Mouse (Mus musculus) midbrain, embryonic 16.5 days (tissue): ENCODE data around the gene C3. TPM values are rescaled to one million over a fixed set of nuclear protein-coding genes. Genes with fewer than 3 reads are reported as not detected.

Experiments used
- ATAC-seq: fragments of 200-750 bp; cut with Nextera tagmentation; 2 replicates; pipeline ENCODE4 v1.8.0; 2017; ENCODE audit warnings: moderate TSS enrichment
- H3K27ac ChIP-seq: fragments of 300-500 bp; sonication (generic); 2 replicates; pipeline ENCODE4 v1.5.1; 2014; ENCODE audit warnings: mild to moderate bottlenecking, low read length, mixed read lengths
- H3K27me3 ChIP-seq: fragments of 300-500 bp; sonication (generic); 2 replicates; pipeline ENCODE4 v1.6.1; 2014; ENCODE audit warnings: low read depth, low read length, mixed read lengths; ENCODE audit not compliant: control insufficient read depth, insufficient read depth
- H3K36me3 ChIP-seq: fragments of 300-500 bp; sonication (generic); 2 replicates; pipeline ENCODE4 v1.6.1; 2014; ENCODE audit warnings: mild to moderate bottlenecking, low read length, moderate library complexity, mixed read lengths; ENCODE audit not compliant: control insufficient read depth, insufficient read depth
- H3K4me1 ChIP-seq: fragments of 300-500 bp; sonication (generic); 2 replicates; pipeline ENCODE4 v1.6.1; 2014; ENCODE audit warnings: mild to moderate bottlenecking, low read length, mixed read lengths; ENCODE audit not compliant: control insufficient read depth, insufficient read depth
- H3K4me2 ChIP-seq: fragments of 300-500 bp; sonication (generic); 2 replicates; pipeline ENCODE4 v1.6.1; 2014; ENCODE audit warnings: mild to moderate bottlenecking, low read length, mixed read lengths
- H3K4me3 ChIP-seq: fragments of 300-500 bp; sonication (generic); 2 replicates; pipeline ENCODE4 v1.5.1; 2014; ENCODE audit warnings: low read depth, mild to moderate bottlenecking, low read length, moderate library complexity, mixed read lengths
- H3K9ac ChIP-seq: fragments of 300-500 bp; sonication (generic); 2 replicates; pipeline ENCODE4 v1.6.1; 2014; ENCODE audit warnings: low read depth, low read length, mixed read lengths
- H3K9me3 ChIP-seq: fragments of 300-500 bp; sonication (generic); replicated peaks from 2 replicates; pipeline ENCODE4 v1.6.1; 2014; ENCODE audit warnings: mild to moderate bottlenecking, low read length, mixed read lengths; ENCODE audit not compliant: control insufficient read depth, poor library complexity, severe bottlenecking
- WGBS: fragments of 180-500 bp; shearing (Covaris S2); extraction: QIAGEN DNeasy Blood & Tissue Kit; methylation state at CpG from one replicate; pipeline ENCODE4 v1.1.7; 2014; 5-methylcytosine and 5-hydroxymethylcytosine counted together
- microRNA-seq: library from miRNA; unstranded; fragments of <30 nt; microRNA quantifications from one replicate; pipeline ENCODE4, GENCODE M21; 2017
- polyA plus RNA-seq: library from polyadenylated mRNA; unstranded; fragments of >200 nt; fragmentation: Nextera tagmentation; extraction: Ambion mirVana; gene quantifications from 2 replicates; pipeline ENCODE4 v1.2.1, GENCODE M21; 2015

Gene C3
- polyA plus RNA-seq, 1 experiment from 2014 or later = 2.8 TPM

DNA sequence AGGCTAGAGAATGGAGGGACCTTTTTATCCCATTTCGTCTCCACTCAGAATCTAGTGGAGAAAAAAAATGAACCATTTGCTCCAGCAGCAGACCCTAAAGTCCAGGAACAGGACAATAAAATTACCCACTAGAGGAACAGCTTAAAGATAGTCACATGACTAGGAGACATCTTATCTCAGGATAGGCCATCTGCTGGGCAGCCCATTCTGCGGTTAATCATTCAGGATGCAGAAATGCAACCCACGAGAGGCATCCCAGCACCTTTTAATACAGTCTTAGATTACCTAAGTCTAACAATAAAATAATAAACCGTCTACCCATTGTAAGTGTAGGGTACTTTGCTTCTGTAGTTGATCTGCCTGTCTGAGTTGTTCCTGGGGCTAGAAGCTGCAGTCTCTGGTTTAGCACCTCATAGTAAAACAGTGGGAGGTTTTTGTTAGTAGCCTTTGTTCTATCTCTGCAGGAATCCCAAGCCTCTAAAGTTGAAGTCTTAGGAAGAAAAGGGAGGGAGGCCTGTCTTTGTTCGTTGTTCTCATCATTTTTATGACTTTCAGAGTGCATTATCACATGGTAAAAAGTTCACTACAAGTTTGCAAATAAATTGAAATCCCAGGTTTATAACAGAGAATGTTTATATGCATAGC lies 57.2 kb downstream of the C3 start:
- H3K9ac ChIP-seq = no peak overlapping the region

DNA sequence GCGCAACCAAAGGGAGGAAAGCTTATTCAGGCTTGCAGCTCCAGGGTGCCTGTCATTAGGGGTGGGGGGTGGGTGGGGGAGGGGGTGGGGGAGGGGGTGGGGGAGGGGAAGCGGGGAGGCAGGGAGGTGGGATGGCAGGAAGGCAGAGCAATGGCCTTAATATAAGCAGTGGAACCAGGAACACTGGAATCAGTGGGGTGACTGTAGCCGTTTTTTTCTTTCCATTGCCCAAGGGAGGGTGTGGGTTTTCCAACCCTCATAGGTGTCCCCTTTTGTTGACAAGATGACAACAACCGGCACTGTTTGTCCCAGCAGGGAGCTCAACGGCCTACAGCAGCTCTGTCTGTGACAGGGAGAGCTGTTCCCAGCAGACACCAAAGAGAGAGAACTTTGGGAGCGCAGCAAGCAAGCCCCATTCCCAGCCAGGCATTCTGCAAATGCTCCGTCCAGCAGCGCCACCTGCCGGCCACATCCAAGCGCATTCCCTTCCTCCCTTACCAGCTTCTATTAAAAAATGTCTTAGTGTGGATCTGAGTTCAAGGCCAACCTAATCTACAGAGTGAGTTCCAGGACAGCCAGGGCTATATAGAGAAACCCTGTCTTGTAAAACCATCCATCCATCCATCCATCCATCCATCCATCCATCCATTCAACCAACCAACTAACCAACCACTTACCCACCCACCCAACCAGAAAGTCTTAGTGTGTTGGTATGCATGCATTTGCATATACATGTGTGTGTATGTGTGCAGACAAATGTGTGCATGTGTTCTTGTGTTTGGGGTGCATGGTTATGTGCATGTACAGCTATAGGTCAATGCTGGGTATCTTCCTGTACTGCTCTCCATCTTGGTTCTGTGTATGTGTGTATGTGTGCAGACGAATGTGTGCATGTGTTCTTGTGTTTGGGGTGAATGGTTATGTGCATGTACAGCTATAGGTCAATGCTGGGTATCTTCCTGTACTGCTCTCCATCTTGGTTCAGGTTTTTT lies 60.8 kb downstream of the C3 start:
- H3K9ac ChIP-seq = no peak overlapping the region
- no peaks in the 10 kb centered on the region for H3K4me1 ChIP-seq
- H3K4me2 ChIP-seq = no peak overlapping the region
- no peaks in the 10 kb centered on the region for H3K36me3 ChIP-seq
- 12% methylated on average over 10 of the region's 11 CpGs for WGBS
- no peaks in the 10 kb centered on the region for H3K9me3 ChIP-seq
- H3K27me3 ChIP-seq = no peaks in the 10 kb centered on the region
- peak; percentile 84 for ATAC-seq
- no peak overlapping the region for H3K27ac ChIP-seq
- H3K4me3 ChIP-seq = no peak overlapping the region

More for the DNA sequence above, 57.2 kb downstream of the C3 start:
- H3K4me3 ChIP-seq = no peak overlapping the region
- ATAC-seq = no peak
- H3K4me2 ChIP-seq = no peak overlapping the region
- no peaks in the 10 kb centered on the region for H3K36me3 ChIP-seq
- no peaks in the 10 kb centered on the region for H3K27me3 ChIP-seq
- no peaks in the 10 kb centered on the region for H3K4me1 ChIP-seq
- no peak overlapping the region for H3K27ac ChIP-seq
- WGBS = 52% methylated on average over 5 of the region's 5 CpGs
- H3K9me3 ChIP-seq = no peaks in the 10 kb centered on the region

Small RNA genes lying within 50 kb of the gene (microRNA-seq; reads per million reads assigned to microRNA genes)
- not detected for gene Mir6978

Other genes starting within 250 kb of the C3 start
- not detected in 2 replicates for gene Acer1, start 246.0 kb downstream of the C3 start, polyA plus RNA-seq
- 164 and 171 TPM in 2 replicates for gene Clpp, start 237.8 kb downstream of the C3 start, polyA plus RNA-seq
- gene Alkbh7, start 230.8 kb downstream of the C3 start, polyA plus RNA-seq = 54.3 and 60.7 TPM in 2 replicates
- gene Pspn, start 228.1 kb downstream of the C3 start, polyA plus RNA-seq = 0.74 and 1.0 TPM in 2 replicates
- gene Gtf2f1, start 216.8 kb downstream of the C3 start, polyA plus RNA-seq = 71.7 and 74.6 TPM in 2 replicates
- gene Gm17949, start 216.7 kb downstream of the C3 start, polyA plus RNA-seq = 0.41 and 0.88 TPM in 2 replicates
- gene Khsrp, start 196.6 kb downstream of the C3 start, polyA plus RNA-seq = 23.9 and 25.4 TPM in 2 replicates
- gene Slc25a41, start 186.5 kb downstream of the C3 start, polyA plus RNA-seq = not detected in 2 replicates
- gene Crb3, start 169.0 kb downstream of the C3 start, polyA plus RNA-seq = 2.1 and 3.3 TPM in 2 replicates
- 36.0 and 42.8 TPM in 2 replicates for gene Slc25a23, start 168.3 kb downstream of the C3 start, polyA plus RNA-seq
- 4.2 and 5.0 TPM in 2 replicates for gene Dennd1c, start 149.6 kb downstream of the C3 start, polyA plus RNA-seq
- 383 and 394 TPM in 2 replicates for gene Tubb4a, start 140.4 kb downstream of the C3 start, polyA plus RNA-seq
- 8.8 and 9.7 TPM in 2 replicates for gene Tnfsf9, start 122.8 kb downstream of the C3 start, polyA plus RNA-seq
- gene Cd70, start 78.4 kb downstream of the C3 start, polyA plus RNA-seq = 1.5 and 2.2 TPM in 2 replicates
- not detected in 2 replicates for gene Tnfsf14, start 34.0 kb downstream of the C3 start, polyA plus RNA-seq
- gene Gpr108, start 20.3 kb upstream of the C3 start, polyA plus RNA-seq = 18.7 and 21.1 TPM in 2 replicates
- gene Trip10, start 21.3 kb upstream of the C3 start, polyA plus RNA-seq = 9.2 and 9.4 TPM in 2 replicates
- gene Vav1, start 51.0 kb upstream of the C3 start, polyA plus RNA-seq = 1.2 and 1.3 TPM in 2 replicates
- 3.3 and 3.5 TPM in 2 replicates for gene Adgre1, start 130.6 kb upstream of the C3 start, polyA plus RNA-seq